Mouse (Mus musculus) lung, adult 2 months (tissue): Measurements from ENCODE around the gene Chid1. TPM values are rescaled to one million over a fixed set of nuclear protein-coding genes. Genes with fewer than 3 reads are reported as not detected.
A peak's percentile ranks its signal among the peaks of the same experiment; 100 is the strongest.

ENCODE experiments used
- DNase-seq: peaks from one replicate; pipeline ENCODE4 v3.0.0; 2022
- H3K4me1 ChIP-seq: fragments of 200-500 bp; 2 replicates; pipeline ENCODE4 v1.6.1; 2011; ENCODE audit warnings: low read length; ENCODE audit not compliant: control insufficient read depth, insufficient read depth
- H3K4me3 ChIP-seq: fragments of 200-500 bp; replicated peaks from 2 replicates; pipeline ENCODE3; 2011; ENCODE audit warnings: low read depth, mild to moderate bottlenecking, control low read depth, low read length; ENCODE audit errors: extremely low read depth
- CTCF ChIP-seq: fragments of 200-500 bp; IDR thresholded peaks from 2 replicates; pipeline ENCODE4 v1.5.1; 2011; ENCODE audit warnings: mild to moderate bottlenecking, low read length, control low read depth; ENCODE audit not compliant: insufficient read depth
- POLR2A ChIP-seq: fragments of 200-500 bp; IDR thresholded peaks from 2 replicates; pipeline ENCODE4 v1.6.1; 2011; ENCODE audit warnings: low read depth, mild to moderate bottlenecking, control low read depth, low read length, borderline replicate concordance; ENCODE audit errors: extremely low read depth
- WGBS: fragments of 180-500 bp; shearing (Covaris S2); methylation state at CpG from one replicate; pipeline ENCODE4 v1.1.7; 2018; 5-methylcytosine and 5-hydroxymethylcytosine counted together
- polyA plus RNA-seq: library from polyadenylated mRNA; depleted of rRNA; stranded (reverse); fragments of >200 nt; gene quantifications from 2 replicates; pipeline ENCODE4 v1.2.3, GENCODE M21; 2012

Gene Chid1
- polyA plus RNA-seq, 1 experiment, result 20.4 TPM

DNA sequence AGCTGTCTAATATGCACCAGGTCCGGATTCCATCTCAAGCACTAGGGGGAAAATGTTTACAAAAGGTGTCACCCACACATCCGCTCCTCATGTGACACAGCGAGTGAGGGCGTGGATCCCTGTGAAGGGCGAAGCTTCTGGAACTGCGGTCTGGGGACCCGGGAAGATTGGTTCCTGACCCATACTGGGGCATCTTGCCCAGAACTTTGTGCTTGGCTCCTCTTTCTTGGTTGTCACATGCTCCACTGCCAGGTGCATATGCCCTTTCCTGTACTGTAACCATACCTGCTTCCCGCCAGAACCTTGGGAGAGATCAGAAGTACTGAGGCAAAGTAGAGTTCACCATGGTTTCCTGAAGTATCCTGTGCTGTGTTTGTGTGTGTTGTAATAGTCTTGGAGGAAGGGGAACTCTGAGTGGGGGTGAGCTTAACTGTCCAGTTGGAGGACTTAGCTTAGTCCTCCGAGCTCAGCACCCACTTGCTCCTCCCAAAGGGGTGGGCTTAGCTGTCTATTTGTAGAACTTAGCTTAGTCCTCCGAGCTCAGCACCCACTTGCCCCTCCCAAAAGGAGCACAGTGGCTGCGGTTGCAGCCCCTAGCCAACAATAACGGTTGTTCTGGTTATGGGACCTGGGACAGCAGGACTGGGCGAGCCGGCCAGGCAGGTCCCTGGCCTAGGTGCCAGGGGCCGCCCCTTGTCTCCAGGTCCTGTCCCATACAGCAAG, 79.1 kb downstream of the Chid1 start, which contains the start of gene Cracr2b:
Gene Cracr2b, plus strand, starts transcription at position 704 of the 723 bp plus-strand sequence.
- Histone ChIP-seq H3K4me3 (peak within 1 kb of the TSS; percentile 85), H3K4me1 (peaks cover 34% of the 10 kb centered on the region)
- TF ChIP-seq CTCF (no peak), POLR2A (peak; percentile 76; the same call in 1 of the 2 replicates)
- DNase-seq, result peak; percentile 71
- WGBS, result 33% methylated on average over 15 of the region's 15 CpGs

GRCm38 (mm10) chr7:141460001-141460390, 79.7 kb downstream of the Chid1 start:
- WGBS, result 42% methylated on average over 5 of the region's 5 CpGs
- TF ChIP-seq POLR2A (no peak), CTCF (no peak)
- DNase-seq, result peak; percentile 27

GRCm38 (mm10) chr7:141459301-141459711, 80.4 kb downstream of the Chid1 start:
- WGBS, result 87% methylated on average over 17 of the region's 17 CpGs
- H3K4me3 ChIP-seq, result no peak overlapping the region
- TF ChIP-seq POLR2A, result no peak; the same call in 1 of the 2 replicates
- no peak for TF ChIP-seq CTCF
- peaks cover 29% of the 10 kb centered on the region for H3K4me1 ChIP-seq
- DNase-seq, result no peak

More at GRCm38 (mm10) chr7:141460001-141460390, 79.7 kb downstream of the Chid1 start:
- Histone ChIP-seq H3K4me3 (no peak overlapping the region), H3K4me1 (peaks cover 30% of the 10 kb centered on the region)

GRCm38 (mm10) chr7:141458661-141459060, 81.0 kb downstream of the Chid1 start:
- WGBS, result 89% methylated on average over 11 of the region's 11 CpGs
- H3K4me3 ChIP-seq, result no peak overlapping the region
- H3K4me1 ChIP-seq, result peaks cover 28% of the 10 kb centered on the region
- no peak for DNase-seq
- TF ChIP-seq POLR2A (no peak), CTCF (no peak)

DNA sequence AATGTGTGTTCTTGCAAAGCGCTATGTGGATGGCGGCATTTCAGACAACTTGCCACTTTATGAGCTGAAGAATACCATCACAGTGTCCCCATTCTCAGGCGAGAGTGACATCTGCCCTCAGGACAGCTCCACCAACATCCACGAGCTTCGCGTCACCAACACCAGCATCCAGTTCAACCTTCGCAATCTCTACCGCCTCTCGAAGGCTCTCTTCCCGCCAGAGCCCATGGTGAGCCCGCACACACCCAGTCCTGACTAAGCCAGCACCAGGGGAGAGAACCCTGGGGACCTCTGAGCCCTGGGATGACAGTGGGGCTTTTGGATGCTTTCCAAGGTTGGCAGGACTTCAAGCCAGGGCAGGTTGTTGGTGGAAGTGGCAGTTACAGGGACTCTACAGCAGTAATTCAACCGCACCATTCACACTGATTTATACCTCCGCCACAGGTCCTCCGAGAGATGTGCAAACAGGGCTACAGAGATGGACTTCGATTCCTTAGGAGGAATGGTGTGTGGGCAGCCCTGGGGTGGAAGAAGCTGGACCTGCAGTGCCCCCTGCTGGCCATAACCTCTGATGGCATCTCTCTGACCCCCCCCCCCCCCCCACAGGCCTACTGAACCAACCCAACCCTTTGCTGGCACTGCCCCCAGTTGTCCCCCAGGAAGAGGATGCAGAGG, 81.5 kb downstream of the Chid1 start:
- Histone ChIP-seq H3K4me1 (peaks cover 23% of the 10 kb centered on the region), H3K4me3 (no peak overlapping the region)
- WGBS, result 77% methylated on average over 15 of the region's 15 CpGs
- peak; percentile 53 for DNase-seq
- TF ChIP-seq CTCF (peak; percentile 67), POLR2A (no peak)

DNA sequence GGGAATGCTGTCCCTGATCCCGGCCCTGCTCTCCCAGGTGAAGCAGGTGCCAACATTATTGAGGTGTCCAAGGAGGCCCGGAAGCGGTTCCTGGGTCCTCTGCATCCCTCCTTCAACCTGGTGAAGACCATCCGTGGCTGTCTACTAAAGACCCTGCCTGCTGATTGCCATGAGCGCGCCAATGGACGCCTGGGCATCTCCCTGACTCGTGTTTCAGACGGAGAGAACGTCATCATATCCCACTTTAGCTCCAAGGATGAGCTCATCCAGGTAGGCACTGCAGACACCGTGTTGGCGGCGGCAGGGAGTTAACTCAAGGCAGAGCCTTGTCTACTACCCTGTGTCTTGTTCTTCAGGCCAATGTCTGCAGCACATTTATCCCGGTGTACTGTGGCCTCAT, 82.4 kb downstream of the Chid1 start:
- Histone ChIP-seq H3K4me3 (no peak overlapping the region), H3K4me1 (peaks cover 22% of the 10 kb centered on the region)
- TF ChIP-seq CTCF (no peak), POLR2A (no peak)
- no peak for DNase-seq
- 86% methylated on average over 14 of the region's 14 CpGs for WGBS

DNA sequence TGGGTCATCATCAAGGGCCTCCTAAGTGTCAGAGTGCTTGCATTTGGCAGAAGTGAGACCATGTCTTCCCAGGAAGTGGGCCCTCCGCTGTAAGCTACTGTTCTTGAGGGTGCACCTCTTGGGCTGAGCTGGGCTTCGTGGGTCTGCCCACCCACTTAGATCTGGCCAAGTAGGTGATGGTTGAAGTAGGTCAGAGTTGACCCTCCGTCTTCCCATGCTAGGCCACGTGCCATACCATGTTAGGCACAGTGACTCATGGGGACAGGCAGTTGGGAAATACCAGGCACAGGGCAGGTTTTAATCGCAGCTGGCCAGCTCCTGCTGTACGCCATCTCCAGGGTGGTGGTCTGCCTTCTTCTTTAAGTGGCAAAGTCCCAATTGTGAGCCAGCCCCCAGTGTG, 82.9 kb downstream of the Chid1 start:
- peak overlapping the region; percentile 26 for H3K4me3 ChIP-seq
- WGBS, result 40% methylated on average over 6 of the region's 6 CpGs
- peaks cover 22% of the 10 kb centered on the region for H3K4me1 ChIP-seq
- peak; percentile 53 for DNase-seq
- TF ChIP-seq POLR2A (no peak), CTCF (no peak)

GRCm38 (mm10) chr7:141455610-141456314, 83.9 kb downstream of the Chid1 start:
- Histone ChIP-seq H3K4me1 (peaks cover 22% of the 10 kb centered on the region), H3K4me3 (peak overlapping the region; percentile 97)
- WGBS, result under 1% methylated on average over 23 of the region's 23 CpGs
- DNase-seq, result peak; percentile 83
- TF ChIP-seq POLR2A (peak; percentile 62; the same call in 1 of the 2 replicates), CTCF (no peak)

DNA sequence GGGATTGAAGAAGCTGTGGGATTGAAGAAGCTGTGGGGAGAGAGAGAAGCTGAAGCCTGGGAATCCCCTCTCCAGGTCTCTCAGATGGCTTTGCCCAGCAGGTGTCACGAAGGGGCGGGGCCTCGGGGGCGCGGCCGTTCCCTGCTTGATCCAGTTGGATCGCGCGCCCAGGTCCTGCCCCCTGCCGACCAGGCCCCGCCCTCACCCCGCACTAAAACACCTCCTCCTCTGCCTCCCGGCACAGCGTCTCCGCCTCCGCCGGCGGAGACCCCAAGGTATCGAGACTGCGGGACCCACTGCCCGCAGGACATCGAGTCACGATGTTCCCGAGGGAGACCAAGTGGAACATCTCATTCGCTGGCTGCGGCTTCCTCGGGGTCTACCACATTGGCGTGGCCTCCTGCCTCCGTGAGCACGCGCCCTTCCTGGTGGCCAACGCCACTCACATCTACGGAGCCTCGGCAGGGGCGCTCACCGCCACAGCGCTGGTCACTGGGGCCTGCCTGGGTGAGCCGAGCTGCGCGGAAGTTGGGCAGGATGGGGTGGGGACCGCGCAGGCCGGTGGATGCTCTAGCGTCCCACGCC, 84.6 kb downstream of the Chid1 start, which contains the start of gene Pnpla2:
Gene Pnpla2, plus strand, starts transcription at position 232 of the 585 bp plus-strand sequence.
- TF ChIP-seq CTCF, result no peak
- peak; percentile 99 for TF ChIP-seq POLR2A
- Histone ChIP-seq H3K4me3 (peak within 1 kb of the TSS; percentile 97), H3K4me1 (peaks cover 17% of the 10 kb centered on the region)
- peak; percentile 93 for DNase-seq
- under 1% methylated on average over 45 of the region's 45 CpGs for WGBS
